Comparison of ENCODE assay signal across 8 mouse cellular contexts in the genomic region with DNA sequence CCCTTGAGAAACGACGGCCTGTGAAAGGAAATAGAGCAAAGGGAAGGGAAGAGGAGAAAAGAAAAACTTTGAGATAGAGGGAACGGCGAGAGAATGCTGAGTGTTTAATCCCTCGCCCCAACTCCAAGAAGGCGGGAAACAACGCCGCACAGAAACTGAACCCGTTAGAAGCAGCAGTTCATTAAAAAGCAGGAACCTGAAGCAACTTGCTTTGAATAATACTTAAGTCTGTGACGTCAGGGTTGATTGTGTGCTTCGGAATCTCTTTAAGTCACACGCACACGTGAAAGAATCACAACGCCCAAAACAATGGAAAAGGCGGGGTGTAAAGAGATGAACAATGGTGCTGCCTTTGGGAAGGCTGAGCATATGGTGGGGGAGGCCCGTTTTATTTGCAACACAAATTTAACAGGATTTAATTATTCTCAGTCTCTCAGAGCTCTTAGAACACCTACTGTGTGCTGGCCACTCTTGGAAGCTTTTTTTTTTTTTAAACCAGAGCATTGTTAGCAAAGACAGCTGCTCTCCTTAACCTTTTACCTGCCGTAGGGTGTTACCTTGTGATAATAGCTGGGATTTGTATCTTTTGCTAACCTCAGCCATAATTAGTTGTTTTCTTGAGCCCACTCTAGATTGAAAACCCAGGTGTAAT. TPM values are rescaled to one million over a fixed set of nuclear protein-coding genes. Genes with fewer than 3 reads are reported as not detected.
DNase-seq lines count a peak whose midpoint lies in the region; ATAC-seq and TF ChIP-seq lines count a peak whose summit lies in the region.

A gene (minus strand): TSS at position 213 of the 652 bp plus-strand sequence.

- no peak for TF ChIP-seq POLR2A in heart, adult 2 months (IDR thresholded peaks at IDR 0.05; ENCODE audit: insufficient read depth, low read depth, low read length)

- TF ChIP-seq CTCF in heart, adult 2 months (IDR thresholded peaks at IDR 0.05), result no peak
- no peak for TF ChIP-seq CTCF in layer of hippocampus, adult 2 months (conservative IDR thresholded peaks at IDR 0.05)

- H3K79me2 ChIP-seq in heart, adult 2 months (replicated peaks; ENCODE audit: control insufficient read depth, insufficient read depth, low read length), result no peaks in the 10 kb centered on the region
- H3K79me2 ChIP-seq in macrophage (ENCODE audit: inconsistent target), result no peaks in the 10 kb centered on the region

- intact Hi-C loops in heart, adult 2 months (cut with DNase I), result no loop called here

- peaks cover 2% of the 10 kb centered on the region; the same call in 1 of the 2 replicates for H3K4me1 ChIP-seq in heart, adult 2 months (ENCODE audit: control insufficient read depth, insufficient read depth, low read length)

- peak; percentile 55 for ATAC-seq in CD4-positive, CD25-positive, alpha-beta regulatory T cell, adult 4 months

- peak within 1 kb of the TSS; percentile 80 for H3K27ac ChIP-seq in heart, adult 2 months
- peak within 1 kb of the TSS; percentile 91 for H3K27ac ChIP-seq in layer of hippocampus, adult 2 months
- H3K27ac ChIP-seq in macrophage, result no peak within 1 kb of the TSS

- TF ChIP-seq EP300 in heart, adult 2 months (IDR thresholded peaks at IDR 0.05; ENCODE audit: insufficient read depth, low read depth, low read length), result no peak

- H3K4me3 ChIP-seq in heart, adult 2 months, result peak within 1 kb of the TSS; percentile 93
- H3K4me3 ChIP-seq in layer of hippocampus, adult 2 months, result peak within 1 kb of the TSS; percentile 74
- H3K4me3 ChIP-seq in macrophage (ENCODE audit: inconsistent target), result peak within 1 kb of the TSS; percentile 54

- H3K27me3 ChIP-seq in heart, adult 2 months (ENCODE audit: control insufficient read depth, insufficient read depth, low read length), result no peaks in the 10 kb centered on the region

- no peaks in the 10 kb centered on the region for H3K36me3 ChIP-seq in heart, adult 2 months (ENCODE audit: control insufficient read depth, insufficient read depth, low read length)
- H3K36me3 ChIP-seq in macrophage (ENCODE audit: inconsistent target), result no peaks in the 10 kb centered on the region

- H3K9ac ChIP-seq in heart, adult 2 months (ENCODE audit: low read depth, low read length), result peak within 1 kb of the TSS; percentile 73

- 5% methylated on average over 17 of the region's 17 CpGs for WGBS in heart, adult 2 months
- 1% methylated on average over 16 of the region's 17 CpGs for WGBS in macrophage (ENCODE audit: missing documents)

- peak; percentile 35 for DNase-seq in cerebellum, adult 11-12 months
- no peak for DNase-seq in cerebellum, adult 18-20 months
- peak; percentile 26 for DNase-seq in c-Kit-positive CD71-positive TER-119-positive erythroid progenitor cells, embryonic 14.5 days (ENCODE audit: low spot score)
- DNase-seq in heart, adult 2 months, result no peak
- DNase-seq in layer of hippocampus, adult 2 months (ENCODE audit: low spot score in 2 of 2), result no peak
- peak; percentile 20 for DNase-seq in testis, postnatal 14 days (ENCODE audit: low spot score)

RNA-seq across cellular contexts. Expression of the gene that starts here (rescaled TPM):
- polyA plus RNA-seq in CD4-positive, CD25-positive, alpha-beta regulatory T cell, adult 4 months (2017; shearing (Covaris generic)), result 1 to 10 TPM; 5.6 to 7.1 TPM
- 10 to 100 TPM; 17.3 to 22.2 TPM for total RNA-seq in heart, adult 2 months (2021)
- polyA plus RNA-seq in heart, adult 2 months (2012; rRNA removed), result 11.9 and 13.4 TPM in 2 replicates
- 10 to 100 TPM; 63.7 to 71.1 TPM for total RNA-seq in layer of hippocampus, adult 2 months (2021)
- 10 to 100 TPM in 1 of 26 experiments, 1 to 10 TPM in 25; 1.1 to 12.0 (median 4.7) TPM for total RNA-seq in macrophage (2018; cell fraction: chromatin; rRNA removed)
- 1 to 10 TPM; 2.1 to 4.6 (median 3.0) TPM for total RNA-seq in macrophage (2018; cell fraction: cytosol; rRNA removed)
- 10 to 100 TPM in 1 of 26 experiments, 1 to 10 TPM in 24, under 1 TPM in 1; 0.92 to 10.1 (median 3.3) TPM for total RNA-seq in macrophage (2018; cell fraction: nucleus; rRNA removed)
- 2.5 to 4.7 TPM (median 4.1 TPM) in 3 replicates for polyA plus RNA-seq in macrophage (2018)

Comparison
In these comparisons a context has a peak if more than half of its experiments do, and no peak if none do; other contexts are left out.
1. DNase-seq: peak in cerebellum, adult 11-12 months (single experiment), c-Kit-positive CD71-positive TER-119-positive erythroid progenitor cells, embryonic 14.5 days (single experiment) and testis, postnatal 14 days (single experiment); none in cerebellum, adult 18-20 months (0 of 2), heart, adult 2 months (0 of 2) and layer of hippocampus, adult 2 months (0 of 2).
2. Peak in every context shown above with its lines, with median percentiles within 50 percentile points of each other: H3K4me3 ChIP-seq.